Mouse (Mus musculus) cerebellum, adult 2 months (tissue): ENCODE measurements around the gene Efnb2. TPM values are rescaled to one million over a fixed set of nuclear protein-coding genes. Genes with fewer than 3 reads are reported as not detected.

Experiments
- DNase-seq, 2 experiments: peaks; one replicate each; pipeline ENCODE4 v3.0.0; 2021
- H3K27ac ChIP-seq: fragments of 200-500 bp; 2 replicates; pipeline ENCODE4 v1.5.1; 2012; ENCODE audit warnings: low read length, control low read depth, inconsistent platforms; ENCODE audit not compliant: insufficient read depth
- H3K27me3 ChIP-seq: fragments of 200-500 bp; 2 replicates; pipeline ENCODE4 v1.6.1; 2012; ENCODE audit warnings: inconsistent platforms, mild to moderate bottlenecking, low read length, moderate library complexity; ENCODE audit not compliant: control insufficient read depth, insufficient read depth
- H3K4me1 ChIP-seq: fragments of 200-500 bp; 2 replicates; pipeline ENCODE4 v1.6.1; 2011; ENCODE audit warnings: low read length; ENCODE audit not compliant: control insufficient read depth, insufficient read depth
- H3K4me3 ChIP-seq: fragments of 200-500 bp; replicated peaks from 2 replicates; pipeline ENCODE3; 2011; ENCODE audit warnings: mild to moderate bottlenecking, low read depth, low read length, control low read depth; ENCODE audit not compliant: insufficient read depth
- CTCF ChIP-seq: fragments of 200-500 bp; IDR thresholded peaks from 2 replicates; pipeline ENCODE4 v1.5.1; 2011; ENCODE audit warnings: low read depth, mild to moderate bottlenecking, control low read depth, low read length, moderate library complexity, borderline replicate concordance; ENCODE audit not compliant: insufficient read depth
- POLR2A ChIP-seq: fragments of 200-500 bp; IDR thresholded peaks from 2 replicates; pipeline ENCODE4 v1.6.1; 2011; ENCODE audit warnings: low read length, control low read depth, borderline replicate concordance; ENCODE audit not compliant: insufficient read depth
- WGBS: fragments of 180-500 bp; shearing (Covaris S2); methylation state at CpG from one replicate; pipeline ENCODE4 v1.1.7; 2018; 5-methylcytosine and 5-hydroxymethylcytosine counted together
- polyA plus RNA-seq: library from polyadenylated mRNA; depleted of rRNA; stranded (reverse); fragments of >200 nt; gene quantifications from 2 replicates; pipeline ENCODE4 v1.2.3, GENCODE M21; 2012

Efnb2 gene
- polyA plus RNA-seq, 1 experiment, result 14.3 TPM

GRCm38 (mm10) chr8:8599931-8600330 is 61.1 kb downstream of the Efnb2 start:
- H3K27me3 ChIP-seq, result no peaks in the 10 kb centered on the region
- TF ChIP-seq POLR2A (no peak), CTCF (no peak)
- 32% methylated on average over 7 of the region's 7 CpGs for whole genome bisulfite sequencing
- no peak overlapping the region for H3K27ac ChIP-seq
- H3K4me1 ChIP-seq, result peaks cover 5% of the 10 kb centered on the region; the same call in 1 of the 2 replicates
- no peak overlapping the region for H3K4me3 ChIP-seq
- no peak for DNase-seq

DNA sequence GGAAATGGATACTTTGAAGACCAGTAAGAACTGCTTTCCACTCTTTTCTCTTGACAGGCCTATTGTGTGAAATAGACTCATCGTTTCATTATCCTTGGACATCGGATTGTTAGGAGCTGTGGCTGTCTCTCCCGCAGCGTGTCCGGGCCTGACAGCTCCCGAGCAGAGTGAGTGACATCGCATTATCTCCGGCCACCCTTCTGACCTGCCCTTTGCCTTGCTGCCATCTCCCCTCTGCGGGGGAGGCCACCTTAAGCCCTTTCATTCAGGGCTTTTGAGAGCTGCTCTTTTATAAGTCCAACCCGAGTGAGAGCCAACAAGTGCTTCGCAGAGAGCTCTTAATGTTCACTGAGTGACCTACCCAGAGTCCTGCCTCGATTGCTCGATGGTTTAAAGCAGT is 63.6 kb downstream of the Efnb2 start:
- no peak for DNase-seq
- no peak overlapping the region for H3K27ac ChIP-seq
- WGBS, result 68% methylated on average over 13 of the region's 13 CpGs
- H3K27me3 ChIP-seq, result no peaks in the 10 kb centered on the region
- no peak for TF ChIP-seq POLR2A
- H3K4me3 ChIP-seq, result no peak overlapping the region
- 0 out of 2 replicates have a peak, but pooled peaks cover under 1% of the 10 kb centered on the region for H3K4me1 ChIP-seq

GRCm38 (mm10) chr8:8595831-8596611 is 65.0 kb downstream of the Efnb2 start:
- no peak for DNase-seq
- Histone ChIP-seq H3K27ac (no peak overlapping the region), H3K4me3 (no peak overlapping the region), H3K4me1 (no peaks in the 10 kb centered on the region), H3K27me3 (no peaks in the 10 kb centered on the region)
- 60% methylated on average over 12 of the region's 12 CpGs for WGBS
- TF ChIP-seq POLR2A (no peak), CTCF (no peak)

- no peaks in the 10 kb centered on the region for H3K4me1 ChIP-seq
- H3K4me3 ChIP-seq, result no peak overlapping the region
- DNase-seq, result no peak
- TF ChIP-seq POLR2A (no peak), CTCF (no peak)
- WGBS, result 91% methylated on average over 7 of the region's 7 CpGs
- H3K27ac ChIP-seq, result no peak overlapping the region
- no peaks in the 10 kb centered on the region for H3K27me3 ChIP-seq
These were observed 67.2 kb downstream of the Efnb2 start for GRCm38 (mm10) chr8:8593812-8594211.

DNA sequence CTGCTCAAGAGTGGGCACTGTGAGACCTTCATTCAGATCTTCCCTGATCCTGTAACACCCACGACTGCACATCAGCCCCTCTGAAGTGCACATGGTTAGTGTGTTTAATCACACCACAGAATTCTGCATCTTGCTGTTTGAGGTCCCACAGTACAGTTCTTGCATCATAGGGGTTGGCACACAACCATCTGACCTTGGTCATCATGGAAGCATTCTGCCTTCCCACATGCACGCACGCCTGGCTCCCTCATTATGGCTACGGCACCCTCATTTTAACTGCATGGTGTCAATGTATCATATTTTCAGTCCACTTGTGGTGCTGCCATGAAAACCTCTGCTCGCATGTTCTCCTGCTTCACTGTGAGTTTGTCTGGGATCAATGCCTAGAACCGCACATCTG is 67.7 kb downstream of the Efnb2 start:
- Histone ChIP-seq H3K27me3 (no peaks in the 10 kb centered on the region), H3K27ac (no peak overlapping the region), H3K4me3 (no peak overlapping the region), H3K4me1 (no peaks in the 10 kb centered on the region)
- 98% methylated on average over 6 of the region's 6 CpGs for WGBS
- DNase-seq, result no peak
- no peak for TF ChIP-seq CTCF
- TF ChIP-seq POLR2A, result no peak

- no peak for DNase-seq
- Histone ChIP-seq H3K27me3 (no peaks in the 10 kb centered on the region), H3K4me3 (no peak overlapping the region), H3K27ac (no peak overlapping the region), H3K4me1 (no peaks in the 10 kb centered on the region)
- TF ChIP-seq CTCF (no peak), POLR2A (no peak)
- 97% methylated on average over 3 of the region's 3 CpGs for WGBS
These were observed 68.7 kb downstream of the Efnb2 start for GRCm38 (mm10) chr8:8592331-8592730.

- 90% methylated on average over 4 of the region's 4 CpGs for WGBS
- Histone ChIP-seq H3K27me3 (no peaks in the 10 kb centered on the region), H3K4me3 (no peak overlapping the region), H3K27ac (no peak overlapping the region), H3K4me1 (no peaks in the 10 kb centered on the region)
- DNase-seq, result no peak
- TF ChIP-seq CTCF (no peak), POLR2A (no peak)
These were observed 77.1 kb downstream of the Efnb2 start for GRCm38 (mm10) chr8:8583981-8584377.

DNA sequence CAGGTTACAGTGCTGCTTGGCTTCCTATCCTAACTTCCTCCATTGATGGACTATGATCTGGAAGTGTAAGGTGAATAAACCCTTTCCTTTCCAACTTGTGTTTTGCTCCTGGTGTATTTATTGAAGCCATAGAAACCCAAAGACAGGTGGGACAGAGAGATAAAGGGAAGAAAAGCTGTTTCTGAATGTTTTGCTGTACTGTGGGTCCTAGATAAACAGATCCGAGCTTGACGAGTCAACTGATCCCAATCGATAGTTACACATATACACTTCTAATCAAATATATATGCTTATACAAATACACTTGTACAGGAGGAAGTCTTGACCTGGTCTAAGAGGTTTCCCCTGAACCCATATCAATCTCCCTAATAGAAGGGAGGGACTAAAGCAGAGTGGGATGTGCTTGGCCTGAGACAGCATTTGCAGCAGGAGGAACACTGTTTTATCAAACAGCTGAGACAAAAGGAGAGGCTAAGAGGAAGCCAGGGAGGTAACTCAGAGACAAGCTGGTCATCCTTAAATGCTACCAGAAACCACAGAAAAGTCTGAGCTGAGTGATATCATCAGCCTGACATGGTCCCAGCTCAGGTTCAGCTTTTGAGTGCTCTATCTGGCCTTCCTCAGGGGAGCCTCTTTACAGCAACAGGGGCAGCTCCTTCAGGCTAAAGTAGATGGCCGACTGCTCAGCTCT is 77.6 kb downstream of the Efnb2 start:
- no peaks in the 10 kb centered on the region for H3K27me3 ChIP-seq
- DNase-seq, result no peak

More for the DNA sequence above, 77.6 kb downstream of the Efnb2 start:
- TF ChIP-seq CTCF, result no peak
- TF ChIP-seq POLR2A, result no peak
- H3K4me1 ChIP-seq, result no peaks in the 10 kb centered on the region
- H3K4me3 ChIP-seq, result no peak overlapping the region
- 97% methylated on average over 4 of the region's 4 CpGs for WGBS
- H3K27ac ChIP-seq, result no peak overlapping the region
